Mouse (Mus musculus): ENCODE measurements around the gene Ogfrl1.

Ogfrl1 gene

GRCm38 (mm10) chr1:23397623-23398022 is at the start of gene Ogfrl1:
Gene Ogfrl1 (minus strand): TSS chr1:23397772.
- TF ChIP-seq POU5F1 (IDR thresholded peaks at IDR 0.05; ENCODE audit: borderline replicate concordance, low read length) (no peak), CTCF (conservative IDR thresholded peaks at IDR 0.05; ENCODE audit: low read length) (no peak), NANOG (IDR thresholded peaks at IDR 0.05; ENCODE audit: borderline replicate concordance, low read length) (no peak)
- Histone ChIP-seq H3K27me3 (ENCODE audit: insufficient read depth, low read length) (no peaks in the 10 kb centered on the region), H3K4me3 (replicated peaks; ENCODE audit: low read length) (no peak within 1 kb of the TSS), H3K36me3 (ENCODE audit: insufficient read depth, low read length) (no peaks in the 10 kb centered on the region), H3K9me3 (ENCODE audit: low read length) (no peaks in the 10 kb centered on the region), H3K4me1 (replicated peaks; ENCODE audit: low read depth, low read length) (no peaks in the 10 kb centered on the region)

GRCm38 (mm10) chr1:23445736-23446424 is 48.3 kb upstream of the Ogfrl1 start:
- Histone ChIP-seq H3K27me3 (ENCODE audit: insufficient read depth, low read length) (no peaks in the 10 kb centered on the region), H3K4me3 (replicated peaks; ENCODE audit: low read length) (no peak overlapping the region), H3K4me1 (replicated peaks; ENCODE audit: low read depth, low read length) (no peaks in the 10 kb centered on the region), H3K9me3 (ENCODE audit: low read length) (no peaks in the 10 kb centered on the region), H3K36me3 (ENCODE audit: insufficient read depth, low read length) (no peaks in the 10 kb centered on the region)
- TF ChIP-seq CTCF (conservative IDR thresholded peaks at IDR 0.05; ENCODE audit: low read length) (no peak), NANOG (IDR thresholded peaks at IDR 0.05; ENCODE audit: borderline replicate concordance, low read length) (no peak), POU5F1 (IDR thresholded peaks at IDR 0.05; ENCODE audit: borderline replicate concordance, low read length) (no peak)

- Histone ChIP-seq H3K4me3 (replicated peaks; ENCODE audit: low read length) (no peak overlapping the region), H3K4me1 (replicated peaks; ENCODE audit: low read depth, low read length) (no peaks in the 10 kb centered on the region), H3K9me3 (ENCODE audit: low read length) (peaks cover 10% of the 10 kb centered on the region), H3K36me3 (ENCODE audit: insufficient read depth, low read length) (no peaks in the 10 kb centered on the region), H3K27me3 (ENCODE audit: insufficient read depth, low read length) (no peaks in the 10 kb centered on the region)
- no peak for TF ChIP-seq POU5F1 (IDR thresholded peaks at IDR 0.05; ENCODE audit: borderline replicate concordance, low read length)
- TF ChIP-seq CTCF (conservative IDR thresholded peaks at IDR 0.05; ENCODE audit: low read length), result no peak
- no peak for TF ChIP-seq NANOG (IDR thresholded peaks at IDR 0.05; ENCODE audit: borderline replicate concordance, low read length)
These were observed 36.0 kb upstream of the Ogfrl1 start for GRCm38 (mm10) chr1:23433612-23434011.

- no peak for TF ChIP-seq POU5F1 (IDR thresholded peaks at IDR 0.05; ENCODE audit: borderline replicate concordance, low read length)
- no peak for TF ChIP-seq NANOG (IDR thresholded peaks at IDR 0.05; ENCODE audit: borderline replicate concordance, low read length)
- Histone ChIP-seq H3K4me3 (replicated peaks; ENCODE audit: low read length) (no peak overlapping the region), H3K4me1 (replicated peaks; ENCODE audit: low read depth, low read length) (no peaks in the 10 kb centered on the region), H3K36me3 (ENCODE audit: insufficient read depth, low read length) (no peaks in the 10 kb centered on the region), H3K9me3 (ENCODE audit: low read length) (no peaks in the 10 kb centered on the region), H3K27me3 (ENCODE audit: insufficient read depth, low read length) (no peaks in the 10 kb centered on the region)
These were observed 28.9 kb upstream of the Ogfrl1 start for GRCm38 (mm10) chr1:23426447-23426846.

- Histone ChIP-seq H3K4me3 (replicated peaks; ENCODE audit: low read length) (no peak overlapping the region), H3K4me1 (replicated peaks; ENCODE audit: low read depth, low read length) (no peaks in the 10 kb centered on the region), H3K27me3 (ENCODE audit: insufficient read depth, low read length) (no peaks in the 10 kb centered on the region), H3K9me3 (ENCODE audit: low read length) (no peaks in the 10 kb centered on the region), H3K36me3 (ENCODE audit: insufficient read depth, low read length) (no peaks in the 10 kb centered on the region)
- TF ChIP-seq CTCF (conservative IDR thresholded peaks at IDR 0.05; ENCODE audit: low read length), result no peak
- TF ChIP-seq POU5F1 (IDR thresholded peaks at IDR 0.05; ENCODE audit: borderline replicate concordance, low read length), result no peak
- no peak for TF ChIP-seq NANOG (IDR thresholded peaks at IDR 0.05; ENCODE audit: borderline replicate concordance, low read length)
These were observed 21.4 kb upstream of the Ogfrl1 start for GRCm38 (mm10) chr1:23418941-23419340.

- TF ChIP-seq CTCF (conservative IDR thresholded peaks at IDR 0.05; ENCODE audit: low read length) (no peak), POU5F1 (IDR thresholded peaks at IDR 0.05; ENCODE audit: borderline replicate concordance, low read length) (no peak), NANOG (IDR thresholded peaks at IDR 0.05; ENCODE audit: borderline replicate concordance, low read length) (no peak)
- H3K4me1 ChIP-seq (replicated peaks; ENCODE audit: low read depth, low read length), result no peaks in the 10 kb centered on the region
These were observed 20.5 kb upstream of the Ogfrl1 start for GRCm38 (mm10) chr1:23418059-23418458.

GRCm38 (mm10) chr1:23417562-23417961 is 20.0 kb upstream of the Ogfrl1 start:
- H3K36me3 ChIP-seq (ENCODE audit: insufficient read depth, low read length), result no peaks in the 10 kb centered on the region
- H3K9me3 ChIP-seq (ENCODE audit: low read length), result no peaks in the 10 kb centered on the region
- H3K27me3 ChIP-seq (ENCODE audit: insufficient read depth, low read length), result no peaks in the 10 kb centered on the region
- H3K4me3 ChIP-seq (replicated peaks; ENCODE audit: low read length), result no peak overlapping the region
- H3K4me1 ChIP-seq (replicated peaks; ENCODE audit: low read depth, low read length), result no peaks in the 10 kb centered on the region
- TF ChIP-seq NANOG (IDR thresholded peaks at IDR 0.05; ENCODE audit: borderline replicate concordance, low read length), result no peak
- no peak for TF ChIP-seq POU5F1 (IDR thresholded peaks at IDR 0.05; ENCODE audit: borderline replicate concordance, low read length)
- TF ChIP-seq CTCF (conservative IDR thresholded peaks at IDR 0.05; ENCODE audit: low read length), result no peak

More at GRCm38 (mm10) chr1:23418059-23418458, 20.5 kb upstream of the Ogfrl1 start:
- Histone ChIP-seq H3K4me3 (replicated peaks; ENCODE audit: low read length) (no peak overlapping the region), H3K27me3 (ENCODE audit: insufficient read depth, low read length) (no peaks in the 10 kb centered on the region), H3K9me3 (ENCODE audit: low read length) (no peaks in the 10 kb centered on the region), H3K36me3 (ENCODE audit: insufficient read depth, low read length) (no peaks in the 10 kb centered on the region)

- Histone ChIP-seq H3K4me1 (replicated peaks; ENCODE audit: low read depth, low read length) (no peaks in the 10 kb centered on the region), H3K27me3 (ENCODE audit: insufficient read depth, low read length) (no peaks in the 10 kb centered on the region), H3K4me3 (replicated peaks; ENCODE audit: low read length) (no peak overlapping the region), H3K9me3 (ENCODE audit: low read length) (no peaks in the 10 kb centered on the region), H3K36me3 (ENCODE audit: insufficient read depth, low read length) (no peaks in the 10 kb centered on the region)
- TF ChIP-seq NANOG (IDR thresholded peaks at IDR 0.05; ENCODE audit: borderline replicate concordance, low read length) (no peak), CTCF (conservative IDR thresholded peaks at IDR 0.05; ENCODE audit: low read length) (no peak), POU5F1 (IDR thresholded peaks at IDR 0.05; ENCODE audit: borderline replicate concordance, low read length) (no peak)
These were observed 14.0 kb upstream of the Ogfrl1 start for GRCm38 (mm10) chr1:23411533-23411932.

- Histone ChIP-seq H3K36me3 (ENCODE audit: insufficient read depth, low read length) (no peaks in the 10 kb centered on the region), H3K4me3 (replicated peaks; ENCODE audit: low read length) (no peak overlapping the region), H3K9me3 (ENCODE audit: low read length) (no peaks in the 10 kb centered on the region), H3K27me3 (ENCODE audit: insufficient read depth, low read length) (no peaks in the 10 kb centered on the region), H3K4me1 (replicated peaks; ENCODE audit: low read depth, low read length) (no peaks in the 10 kb centered on the region)
- no peak for TF ChIP-seq POU5F1 (IDR thresholded peaks at IDR 0.05; ENCODE audit: borderline replicate concordance, low read length)
- no peak for TF ChIP-seq CTCF (conservative IDR thresholded peaks at IDR 0.05; ENCODE audit: low read length)
- no peak for TF ChIP-seq NANOG (IDR thresholded peaks at IDR 0.05; ENCODE audit: borderline replicate concordance, low read length)
These were observed 12.4 kb upstream of the Ogfrl1 start for GRCm38 (mm10) chr1:23409960-23410359.
